Mouse (Mus musculus) gastrocnemius, adult 18-20 months (tissue): ENCODE measurements around the gene Gm20388. TPM values are rescaled to one million over a fixed set of nuclear protein-coding genes. Genes with fewer than 3 reads are reported as not detected.

Source experiments
- DNase-seq: peaks from one replicate; pipeline ENCODE4 v3.0.0; 2021; ENCODE audit warnings: low spot score
- total RNA-seq, 2 experiments: library from RNA; stranded (reverse); gene quantifications; 2 replicates each; pipeline ENCODE4 v1.2.3; 2021

Gene Gm20388
- total RNA-seq, 2 experiments from 2014 or later = 10.5 to 12.3 TPM

DNA sequence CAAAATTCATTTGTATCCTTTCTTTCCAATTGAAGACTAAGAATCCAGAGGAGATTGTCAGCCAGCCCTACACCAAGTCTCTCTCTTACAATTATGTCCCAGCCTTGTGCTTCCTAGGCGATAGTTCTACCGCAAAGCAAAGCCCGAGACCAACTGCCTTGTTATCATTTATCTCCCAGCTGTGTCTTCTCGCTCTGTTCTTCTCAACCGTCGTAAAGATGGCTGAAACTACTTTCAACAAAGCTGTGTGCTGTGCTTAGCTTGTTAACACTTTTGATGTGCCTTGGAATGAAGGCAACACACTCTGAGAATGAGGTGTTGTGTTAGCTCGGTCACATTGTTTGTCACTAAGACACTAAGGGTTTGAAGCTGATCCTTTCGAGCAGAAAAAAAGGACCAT, 3421.2 kb downstream of the Gm20388 start:
- DNase-seq = no peak

DNA sequence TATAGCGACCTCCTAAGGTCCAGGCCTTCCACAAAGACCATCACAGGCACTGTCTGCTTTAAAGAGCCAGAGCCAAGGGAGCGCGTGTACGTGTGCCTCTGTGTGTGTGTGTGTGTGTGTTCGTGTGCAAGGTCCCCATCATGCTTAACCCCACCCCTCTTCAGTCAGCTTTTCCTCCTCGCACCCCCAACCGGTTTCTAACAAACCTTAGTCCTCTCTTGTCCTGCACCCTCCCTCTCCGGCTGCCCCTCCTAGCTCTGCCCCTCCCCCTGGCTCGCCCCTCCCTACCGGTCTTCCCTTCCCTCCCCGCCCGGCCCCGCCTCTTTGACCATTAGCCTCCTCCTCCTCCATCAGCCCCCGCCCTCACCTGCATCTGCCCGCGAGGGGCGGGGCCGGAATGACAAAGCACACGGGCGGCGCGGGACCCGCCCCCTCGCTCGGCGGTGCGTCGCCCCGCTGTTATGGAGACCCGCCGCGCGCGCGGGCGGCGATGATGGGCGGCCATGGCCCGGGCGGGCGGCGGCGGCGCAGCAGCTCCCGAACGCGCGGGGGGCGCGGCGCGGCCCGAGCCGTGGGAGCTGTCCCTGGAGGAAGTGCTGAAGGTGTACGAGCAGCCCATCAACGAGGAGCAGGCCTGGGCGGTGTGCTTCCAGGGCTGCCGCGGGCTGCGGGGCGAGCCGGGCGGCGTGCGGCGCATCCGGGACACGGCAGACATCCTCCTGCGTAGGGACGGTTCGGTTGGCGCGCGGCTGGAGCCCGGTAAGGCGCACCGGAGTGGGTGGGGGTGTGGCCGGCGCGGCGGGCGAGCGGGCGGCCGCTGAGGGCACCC, 3421.8 kb downstream of the Gm20388 start, which contains the start of gene Spire2:
TSS of gene Spire2 (plus strand) at position 452 of the 829 bp plus-strand sequence.
- DNase-seq = peak; percentile 56

DNA sequence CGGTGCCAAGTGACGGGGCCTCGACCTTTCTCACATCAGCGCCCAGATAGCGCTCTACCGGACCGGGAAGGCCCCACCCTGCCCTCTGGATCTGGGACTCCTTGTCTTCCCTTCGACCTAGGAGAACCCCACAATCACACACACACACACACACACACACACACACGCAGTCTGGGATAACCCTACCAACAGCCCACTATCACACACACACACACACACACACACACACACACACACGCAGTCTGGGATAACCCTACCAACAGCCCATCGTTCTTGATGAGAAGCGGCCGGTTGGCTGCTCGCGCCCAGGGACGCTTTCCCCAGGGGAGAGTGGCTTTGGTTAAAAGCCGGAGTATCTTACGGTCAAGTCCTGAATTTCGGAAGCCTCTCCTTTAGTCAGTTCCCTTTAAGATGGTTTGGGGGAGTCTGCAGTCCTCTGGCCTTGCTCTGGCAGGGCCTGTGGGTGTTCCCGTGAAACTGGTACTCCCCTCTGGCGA, 3422.5 kb downstream of the Gm20388 start:
- DNase-seq = no peak

DNA sequence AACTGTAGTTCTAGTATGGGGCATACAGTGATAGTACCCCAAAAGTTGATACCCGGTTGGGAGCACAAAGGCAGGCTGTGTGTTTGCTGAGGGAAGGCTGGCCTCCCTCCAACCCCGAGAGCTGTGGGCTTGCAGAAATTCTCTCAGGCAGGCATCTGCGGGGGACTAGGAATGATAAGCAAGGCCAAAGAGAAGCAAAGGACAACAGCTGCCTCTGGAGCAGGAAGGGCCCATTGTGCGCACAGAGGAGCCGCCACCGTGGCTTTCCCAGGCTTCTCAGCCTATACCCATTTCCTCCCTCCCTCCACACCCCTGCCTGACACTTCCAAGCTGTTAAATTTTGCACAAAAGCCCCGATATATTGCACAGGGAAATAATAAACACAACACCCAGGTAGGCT, 3423.2 kb downstream of the Gm20388 start:
- DNase-seq = no peak

DNA sequence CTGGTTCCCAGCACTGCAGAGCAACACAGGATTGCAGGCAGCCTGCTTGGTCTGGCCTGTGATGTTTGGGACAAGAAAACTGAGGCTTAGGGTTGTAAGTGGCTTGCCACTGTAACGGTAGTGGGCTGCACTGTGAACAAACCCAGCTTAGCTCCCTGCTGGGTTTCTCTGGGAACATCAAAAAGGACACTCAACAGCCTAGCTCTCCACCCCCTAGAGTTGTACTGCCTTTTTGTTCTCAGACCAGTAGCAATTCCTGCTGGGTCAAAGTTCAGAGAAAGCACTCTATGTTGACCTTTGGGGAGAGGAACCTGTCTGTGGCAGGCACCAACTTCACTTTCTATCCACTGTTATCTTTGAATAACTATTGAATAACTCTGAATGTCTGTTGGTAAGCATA, 3423.8 kb downstream of the Gm20388 start:
- no peak for DNase-seq

DNA sequence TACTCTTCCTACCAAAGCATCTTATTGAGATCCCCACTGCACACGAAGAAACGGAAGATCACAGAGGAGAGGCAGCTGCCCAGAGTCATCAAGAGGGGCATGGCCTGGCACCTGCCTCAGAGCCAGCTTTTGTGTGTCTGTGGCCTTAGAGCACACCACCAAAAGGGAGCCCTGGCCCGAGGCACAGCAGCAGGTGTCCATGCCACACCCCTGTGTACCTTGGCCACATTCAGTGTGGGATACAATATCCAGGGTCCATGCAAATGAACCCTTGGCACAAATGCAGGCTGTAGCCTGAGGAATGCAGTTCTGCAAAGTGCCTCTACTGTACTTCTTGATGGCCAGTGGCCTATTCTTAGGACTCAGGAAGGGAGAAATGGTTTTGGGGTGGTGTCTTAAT, 3426.8 kb downstream of the Gm20388 start:
- no peak for DNase-seq

DNA sequence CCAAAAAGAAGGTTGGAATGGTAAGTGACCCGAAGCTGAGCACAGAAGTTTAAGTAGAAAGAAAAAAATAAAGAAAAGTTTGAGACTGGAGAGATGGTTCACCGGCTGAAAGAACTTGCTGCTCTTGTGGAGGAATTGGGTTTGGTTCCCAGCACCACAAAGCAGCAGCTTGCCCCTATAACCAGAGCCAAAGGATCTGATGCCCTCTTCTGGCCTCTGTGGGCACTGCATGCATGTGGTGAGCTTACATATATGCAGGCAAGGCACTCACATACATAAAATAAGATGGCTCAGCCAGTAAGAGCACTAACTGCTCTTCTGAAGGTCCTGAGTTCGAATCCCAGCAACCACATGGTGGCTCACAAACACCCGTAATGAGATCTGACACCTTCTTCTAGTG, 3429.4 kb downstream of the Gm20388 start:
- DNase-seq = no peak

DNA sequence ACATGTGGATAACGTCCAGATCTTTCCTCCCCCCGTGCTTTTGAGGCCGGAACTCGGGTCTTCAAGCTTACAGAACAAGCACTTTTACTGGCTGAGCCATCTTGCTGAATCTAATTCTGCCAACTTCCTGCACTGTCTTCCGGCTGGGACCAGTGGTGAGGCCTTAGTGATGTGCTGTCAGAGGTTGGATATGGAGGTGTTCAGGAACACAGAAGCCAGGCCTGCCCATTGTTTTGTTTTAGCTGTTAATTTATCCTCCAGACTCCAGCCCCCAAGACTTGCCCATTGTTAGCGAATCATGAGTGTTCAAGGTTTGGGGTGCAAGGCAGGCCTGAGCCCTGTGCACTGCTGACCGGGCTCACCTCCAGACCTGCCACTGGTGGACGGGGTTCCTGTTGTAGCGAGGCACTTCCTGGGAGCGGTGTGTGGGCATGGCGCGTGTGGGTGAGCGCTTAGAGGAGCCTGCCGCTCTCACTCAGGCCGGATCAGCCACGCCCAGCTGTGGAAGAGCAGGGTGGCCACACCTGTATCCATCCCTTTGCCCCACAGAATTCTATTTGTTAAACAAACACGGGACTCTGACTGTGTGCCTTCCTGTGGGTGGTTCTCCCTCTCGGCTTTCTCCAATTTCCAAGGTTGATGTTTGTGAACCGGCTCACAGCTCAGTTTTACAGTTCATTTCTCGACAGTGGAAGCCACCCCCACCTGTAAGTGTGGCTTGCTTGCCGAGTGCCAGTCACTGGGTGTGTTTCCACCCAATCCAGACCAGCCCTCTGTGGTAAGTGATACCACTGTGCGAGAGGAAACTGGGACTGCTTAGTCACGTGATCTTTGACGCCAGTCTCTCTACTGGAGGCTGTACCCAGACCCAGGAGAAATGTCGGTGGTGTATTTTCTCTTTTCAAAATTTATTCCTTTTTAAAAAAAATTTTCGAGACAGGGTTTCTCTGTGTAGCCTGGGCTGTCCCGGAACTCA, 3430.7 kb downstream of the Gm20388 start:
- DNase-seq = no peak

DNA sequence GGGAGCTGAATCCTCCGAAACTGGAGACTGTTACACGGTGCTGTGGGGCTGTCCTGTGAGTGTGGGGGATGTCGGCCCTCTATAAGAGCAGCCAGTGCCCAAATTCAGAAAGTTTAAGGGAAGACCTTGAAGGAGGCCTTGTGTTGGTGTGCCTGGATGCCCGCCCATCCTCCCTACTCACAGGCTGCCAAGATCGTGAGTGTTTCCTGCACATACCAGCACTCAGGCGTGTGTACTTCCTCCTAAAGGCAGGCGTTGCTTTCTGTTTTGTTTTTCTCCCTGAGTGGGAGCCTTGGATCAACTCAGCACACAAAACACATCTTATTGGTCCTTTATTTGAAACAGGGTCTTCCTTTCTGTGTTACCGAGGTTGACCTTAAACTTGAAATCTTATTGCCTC, 3431.6 kb downstream of the Gm20388 start:
- no peak for DNase-seq

DNA sequence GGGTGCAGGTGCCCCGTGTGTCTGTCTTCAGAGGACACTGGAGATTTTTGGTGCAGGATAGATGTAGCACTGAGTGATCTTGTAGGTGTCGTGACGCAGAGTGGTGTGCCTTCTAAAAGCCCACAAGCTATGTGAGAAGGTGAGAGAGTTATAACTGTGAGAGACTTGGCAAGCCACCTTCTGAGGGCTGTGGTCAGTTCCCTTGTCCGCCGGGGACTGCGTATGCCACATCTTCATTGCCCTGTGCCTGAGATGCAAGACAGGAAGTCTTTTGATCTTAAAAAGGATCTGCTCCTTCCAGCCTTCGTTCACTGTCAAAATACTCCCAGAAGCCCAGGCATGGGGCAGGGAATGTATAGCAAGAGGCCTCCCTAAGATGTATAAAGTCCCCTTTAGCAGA, 3432.3 kb downstream of the Gm20388 start:
- no peak for DNase-seq

DNA sequence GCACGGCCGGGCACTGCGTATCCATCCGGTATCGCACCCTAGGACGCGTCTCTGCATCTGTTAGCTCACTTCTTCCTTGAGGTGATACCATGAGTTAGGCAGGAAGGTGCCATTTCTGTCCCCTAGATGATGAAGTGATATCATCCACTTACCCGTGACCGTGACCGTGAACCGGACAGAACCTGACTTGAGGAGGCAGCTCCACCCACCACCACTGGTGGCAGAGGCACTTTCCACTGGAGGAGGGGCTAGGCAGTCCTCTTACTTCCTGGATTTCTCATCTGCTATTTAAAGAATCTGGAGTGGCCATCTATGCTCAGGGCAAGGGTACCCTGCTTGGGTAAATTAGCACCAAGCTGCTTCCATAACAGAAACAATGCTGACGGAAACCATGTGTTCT, 3432.8 kb downstream of the Gm20388 start:
- DNase-seq = no peak

DNA sequence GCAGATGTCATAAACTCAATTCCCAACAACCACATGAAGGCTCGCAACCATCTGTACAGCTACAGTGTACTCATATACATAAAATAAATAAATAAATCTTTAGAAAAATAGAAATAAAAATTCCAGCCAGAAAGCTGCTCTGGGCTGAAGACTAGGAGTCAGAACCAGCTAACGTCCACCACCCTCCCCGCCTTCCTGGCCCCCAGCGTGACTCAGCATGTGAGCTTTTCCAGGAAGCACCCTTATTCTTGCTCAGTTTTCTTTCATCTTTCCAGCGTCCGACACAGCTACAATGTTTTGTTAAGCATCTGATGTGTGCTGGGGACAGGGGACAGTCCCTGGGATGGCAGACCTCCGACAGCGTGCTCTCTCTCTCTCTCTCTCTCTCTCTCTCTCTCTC, 3434.5 kb downstream of the Gm20388 start:
- no peak for DNase-seq

DNA sequence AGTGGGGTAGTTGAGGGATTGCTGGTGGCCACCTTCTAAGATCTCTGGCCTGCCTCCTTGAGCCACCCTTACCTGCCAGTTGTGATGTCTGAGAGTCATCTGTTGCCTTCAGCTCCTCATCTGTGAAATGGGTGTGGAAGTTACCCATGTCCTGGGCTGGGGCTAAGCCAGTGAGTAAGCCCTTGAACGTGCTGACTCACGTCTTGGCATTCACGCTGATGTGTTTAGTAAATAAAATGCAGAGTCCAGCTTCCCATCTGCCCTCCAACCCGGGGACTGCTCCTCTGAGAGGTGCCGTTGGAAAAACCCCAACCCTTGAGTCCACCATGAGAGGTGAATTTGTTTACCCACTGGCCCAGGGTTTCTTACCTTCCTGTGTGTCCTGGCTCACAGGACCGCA, 3435.2 kb downstream of the Gm20388 start:
- no peak for DNase-seq

DNA sequence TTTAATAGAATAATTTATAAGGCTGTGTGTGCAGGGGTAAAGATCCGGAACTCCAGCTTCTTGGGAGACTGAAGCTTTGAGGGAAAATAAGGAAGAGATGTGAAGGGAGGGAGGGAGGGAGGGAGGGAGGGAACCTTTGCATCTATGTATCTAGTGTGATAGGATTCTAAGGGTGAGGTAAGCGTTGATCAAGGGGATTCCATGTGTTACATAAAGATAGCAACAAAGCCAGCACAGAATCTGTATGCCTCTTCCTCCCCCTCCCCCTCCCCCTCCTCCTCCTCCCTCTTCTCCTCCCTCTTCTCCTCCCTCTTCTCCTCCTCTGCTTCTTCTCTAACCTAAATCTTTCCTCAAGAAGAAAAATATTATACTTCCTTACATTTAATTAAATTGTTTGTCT, 3436.7 kb downstream of the Gm20388 start:
- DNase-seq = no peak

DNA sequence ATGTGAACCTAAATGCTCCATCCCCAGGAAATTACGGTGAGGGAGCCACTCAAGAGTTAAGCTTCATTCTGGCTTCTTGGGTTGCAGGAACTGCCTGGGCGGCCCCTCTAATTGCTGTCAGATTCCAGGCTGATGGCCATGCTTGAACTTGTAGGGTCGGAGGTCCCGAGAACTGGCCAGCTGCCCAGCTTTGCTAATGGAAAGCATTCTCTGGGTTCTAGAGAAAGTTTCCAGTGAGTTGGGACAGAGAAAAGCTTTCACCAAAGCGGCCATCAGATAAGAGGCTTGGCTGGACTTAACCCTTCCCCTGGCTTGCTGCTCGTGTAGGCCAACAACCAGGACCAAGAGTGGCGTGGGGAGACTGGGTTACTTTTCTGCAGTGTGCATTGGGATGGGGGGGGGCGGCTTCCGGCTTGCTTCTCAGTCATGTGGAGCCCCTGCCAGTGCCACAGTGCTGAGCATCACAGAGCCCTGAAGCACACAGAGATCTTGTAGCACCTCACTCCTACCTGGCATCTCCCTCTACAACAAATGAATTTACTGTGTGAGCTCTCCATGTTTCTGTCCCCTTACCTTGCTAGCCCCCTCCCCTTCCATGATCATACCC, 3437.7 kb downstream of the Gm20388 start:
- DNase-seq = no peak

DNA sequence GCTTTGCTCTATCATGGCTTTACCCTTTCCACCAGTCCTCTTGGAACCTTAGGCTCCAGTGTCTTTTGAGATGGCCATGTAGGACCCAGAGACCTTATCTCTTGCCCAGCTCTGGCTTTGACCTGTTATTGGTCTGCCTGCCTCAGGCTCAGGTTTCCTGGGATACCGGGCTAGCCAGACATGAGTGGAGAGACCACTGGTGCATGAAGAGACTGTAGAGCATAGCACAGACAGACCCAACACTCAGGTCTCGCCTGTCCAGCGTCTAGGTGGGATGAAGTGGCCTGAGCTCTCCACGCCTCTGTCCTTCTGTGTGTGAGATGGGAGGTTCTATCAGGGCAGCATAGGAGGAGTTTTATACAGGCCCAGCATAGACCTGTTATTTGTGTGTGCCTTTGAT, 3438.4 kb downstream of the Gm20388 start:
- no peak for DNase-seq

DNA sequence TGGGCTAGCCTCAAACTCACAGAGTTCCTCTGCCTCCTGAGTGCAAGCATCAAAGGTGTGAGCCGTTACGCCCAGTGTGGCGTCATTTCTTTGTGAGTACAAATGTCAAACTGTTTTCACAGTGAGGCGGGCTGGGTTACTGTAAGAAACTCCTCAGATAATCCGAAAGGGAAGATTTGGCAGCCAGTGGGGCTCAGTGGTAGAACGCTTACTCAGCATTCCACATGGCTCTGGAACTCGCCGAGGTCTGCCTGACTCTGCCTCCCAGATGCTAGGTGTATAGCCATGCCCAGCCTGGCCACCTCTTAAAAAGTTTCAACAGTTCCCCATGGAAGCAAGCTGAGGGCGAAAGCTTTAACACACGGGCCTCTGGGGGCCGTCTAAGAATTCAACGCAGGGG, 3441.5 kb downstream of the Gm20388 start:
- DNase-seq = no peak

DNA sequence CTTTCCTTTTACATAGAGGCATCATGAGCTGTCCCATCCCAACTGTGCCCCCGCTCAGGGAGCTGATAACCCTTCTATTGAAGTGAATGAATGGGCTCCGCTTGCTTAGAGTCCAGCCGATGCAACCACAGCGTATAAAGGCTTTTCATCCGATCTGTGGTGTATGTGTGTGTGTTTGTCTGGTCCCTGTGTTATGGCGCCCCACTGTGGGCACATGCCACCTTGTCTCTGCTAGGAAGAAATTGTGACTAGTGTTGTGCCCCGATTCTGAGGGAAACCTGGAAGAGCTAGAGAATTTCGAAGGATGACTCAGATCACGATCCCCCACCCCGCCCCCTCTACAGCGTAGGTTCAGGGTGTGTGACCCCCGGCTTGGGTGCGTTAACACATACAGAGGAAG, 3442.1 kb downstream of the Gm20388 start:
- DNase-seq = no peak

DNA sequence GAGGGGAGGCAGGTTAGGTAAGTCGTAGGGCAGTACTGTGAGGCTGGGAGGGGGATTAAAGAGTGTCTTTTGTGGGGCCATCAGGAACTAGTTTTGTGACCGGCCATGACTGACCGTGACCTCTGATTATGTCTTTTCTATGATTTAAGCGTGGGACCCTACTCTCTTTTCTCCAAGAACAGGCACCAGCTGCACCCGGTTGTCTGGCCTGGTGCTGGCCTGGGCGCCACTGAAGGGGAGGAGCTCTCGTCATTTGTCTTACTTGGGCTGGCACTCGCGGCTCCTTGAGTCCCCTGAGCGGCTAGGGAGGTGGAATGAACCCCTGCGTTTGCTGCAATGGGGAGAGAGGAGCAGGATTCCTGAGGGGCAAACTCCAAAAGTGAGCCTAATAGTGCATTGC, 3442.6 kb downstream of the Gm20388 start:
- DNase-seq = no peak

DNA sequence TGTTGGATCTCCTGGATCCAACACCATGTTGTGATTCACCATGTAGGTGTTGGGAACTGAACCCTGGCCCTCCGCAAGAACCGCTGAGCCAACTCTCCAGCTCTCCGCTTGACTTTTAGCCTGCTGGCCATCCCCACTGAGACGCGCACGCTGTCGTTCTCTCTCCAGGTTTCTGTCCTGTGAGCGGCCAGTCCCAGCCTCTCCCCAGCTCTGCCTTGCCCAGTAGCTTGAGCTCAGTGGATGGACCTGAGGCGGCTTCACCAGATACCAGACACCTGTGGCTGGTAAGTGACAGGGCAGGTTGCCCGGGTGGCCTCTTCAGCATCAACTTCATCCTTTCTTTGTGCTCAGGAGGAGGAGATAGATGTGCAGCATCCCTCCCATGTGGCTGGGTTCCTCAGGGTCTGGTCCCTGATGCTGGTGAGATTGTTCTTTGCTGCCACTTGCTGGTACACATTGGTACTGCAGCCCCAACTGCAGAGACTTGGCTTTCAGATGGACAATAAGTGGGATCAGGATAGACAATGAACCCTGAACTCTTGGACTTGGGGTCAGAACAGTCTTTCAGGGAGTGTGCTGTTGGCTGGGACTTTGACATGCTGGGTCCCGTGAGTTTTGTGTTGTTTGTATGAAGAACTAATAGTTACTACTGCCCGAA, 3450.6 kb downstream of the Gm20388 start:
- DNase-seq = peak; percentile 68
